Comparison of ENCODE assay signal across 8 mouse cellular contexts in genomic region chr6:8957529-8957887, GRCm38 (mm10). TPM values are rescaled to one million over a fixed set of nuclear protein-coding genes. Genes with fewer than 3 reads are reported as not detected.
DNase-seq lines count a peak whose midpoint lies in the region; ATAC-seq and TF ChIP-seq lines count a peak whose summit lies in the region.

No protein-coding gene starts in this region.

- no peaks in the 10 kb centered on the region for H3K36me3 ChIP-seq in lung, postnatal 0 days (ENCODE audit: insufficient read depth, low read length)
- H3K36me3 ChIP-seq in limb, embryonic 15.5 days: no peaks in the 10 kb centered on the region
- no peaks in the 10 kb centered on the region for H3K36me3 ChIP-seq in stomach, embryonic 14.5 days (ENCODE audit: control insufficient read depth, insufficient read depth, low read length)

- peaks cover 23% of the 10 kb centered on the region; the same call in 1 of the 2 replicates for H3K27me3 ChIP-seq in lung, postnatal 0 days (replicated peaks; ENCODE audit: insufficient read depth, low read length)
- H3K27me3 ChIP-seq in limb, embryonic 15.5 days: peaks cover 68% of the 10 kb centered on the region
- peaks cover 41% of the 10 kb centered on the region for H3K27me3 ChIP-seq in stomach, embryonic 14.5 days (ENCODE audit: control insufficient read depth, insufficient read depth, low read length)

- no peak; the same call in 1 of the 2 replicates for ATAC-seq in lung, postnatal 0 days
- ATAC-seq in common myeloid progenitor, adult 5-6 weeks (replicated peaks; ENCODE audit: low read depth, poor library complexity, severe bottlenecking): peak; percentile 94
- peak; percentile 74 to 89 for ATAC-seq in hematopoietic stem cell, adult 5-6 weeks (replicated peaks in 1 of 2; ENCODE audit: insufficient read depth in 1 of 2, low FRiP score in 2 of 2, low TSS enrichment in 1 of 2, low read depth in 1 of 2, poor library complexity in 2 of 2, severe bottlenecking in 2 of 2)
- no peak for ATAC-seq in limb, embryonic 15.5 days (ENCODE audit: insufficient number of reproducible peaks, low FRiP score, low TSS enrichment, low read depth)
- ATAC-seq in stomach, embryonic 14.5 days (ENCODE audit: insufficient number of reproducible peaks, insufficient read depth, low FRiP score, low read depth): peak; percentile 76; the same call in 1 of the 2 replicates
- ATAC-seq in erythroblast, adult 5-6 weeks (replicated peaks; ENCODE audit: low FRiP score, poor library complexity, severe bottlenecking): no peak

- H3K27ac ChIP-seq in lung, postnatal 0 days (ENCODE audit: low read length): no peak overlapping the region
- no peak overlapping the region for H3K27ac ChIP-seq in limb, embryonic 15.5 days
- H3K27ac ChIP-seq in stomach, embryonic 14.5 days (ENCODE audit: low read length): no peak overlapping the region

- peak; percentile 21 for DNase-seq in lung, postnatal 0 days (ENCODE audit: low spot score)
- no peak for DNase-seq in lung, postnatal 36 days
- no peak for DNase-seq in spleen, adult 12 weeks (ENCODE audit: low spot score)

- H3K9ac ChIP-seq in lung, postnatal 0 days (replicated peaks; ENCODE audit: low read depth): no peak overlapping the region
- H3K9ac ChIP-seq in limb, embryonic 15.5 days: no peak overlapping the region
- H3K9ac ChIP-seq in stomach, embryonic 14.5 days (replicated peaks; ENCODE audit: low read depth, low read length): no peak overlapping the region

- no peak overlapping the region for H3K4me2 ChIP-seq in lung, postnatal 0 days (replicated peaks; ENCODE audit: low read depth, low read length)
- peak overlapping the region; percentile 31 for H3K4me2 ChIP-seq in limb, embryonic 15.5 days
- 0 out of 2 replicates have a peak overlapping the region, but pooled peaks have one; percentile 19 for H3K4me2 ChIP-seq in stomach, embryonic 14.5 days (replicated peaks; ENCODE audit: low read depth, low read length)

- 2% methylated on average over 15 of the region's 15 CpGs for WGBS in lung, postnatal 0 days
- WGBS in limb, embryonic 15.5 days: 1% methylated on average over 15 of the region's 15 CpGs
- under 1% methylated on average over 15 of the region's 15 CpGs for WGBS in stomach, embryonic 14.5 days

- H3K4me3 ChIP-seq in lung, postnatal 0 days (ENCODE audit: low read depth, low read length): no peak overlapping the region
- H3K4me3 ChIP-seq in limb, embryonic 15.5 days: 0 out of 2 replicates have a peak overlapping the region, but pooled peaks have one; percentile 10
- H3K4me3 ChIP-seq in stomach, embryonic 14.5 days (ENCODE audit: low read depth, low read length): no peak overlapping the region

- TF ChIP-seq EP300 in lung, postnatal 0 days (IDR thresholded peaks at IDR 0.05): no peak

- no peaks in the 10 kb centered on the region for H3K4me1 ChIP-seq in lung, postnatal 0 days (ENCODE audit: insufficient read depth, low read depth, low read length)
- H3K4me1 ChIP-seq in limb, embryonic 15.5 days: peaks cover 3% of the 10 kb centered on the region; the same call in 1 of the 2 replicates
- H3K4me1 ChIP-seq in stomach, embryonic 14.5 days (ENCODE audit: control insufficient read depth, insufficient read depth, low read length): no peaks in the 10 kb centered on the region

- H3K9me3 ChIP-seq in lung, postnatal 0 days (ENCODE audit: low read length): no peaks in the 10 kb centered on the region
- H3K9me3 ChIP-seq in limb, embryonic 15.5 days: no peaks in the 10 kb centered on the region
- no peaks in the 10 kb centered on the region for H3K9me3 ChIP-seq in stomach, embryonic 14.5 days (ENCODE audit: control insufficient read depth, low read depth, low read length)

- TF ChIP-seq CTCF in lung, postnatal 0 days (IDR thresholded peaks at IDR 0.05): no peak

RNA-seq across cellular contexts. Expression of gene Nxph1, which starts 9.3 kb away (rescaled TPM):
- polyA plus RNA-seq in lung, postnatal 0 days (2015; fragmentation: Nextera tagmentation; extraction: Ambion mirVana): not detected in 2 replicates
- 0.05 TPM in 1 of 2 replicates, not detected in the other for total RNA-seq in common myeloid progenitor, adult 5-6 weeks (2017)
- 0.75 TPM in 1 of 2 replicates, not detected in the other for total RNA-seq in hematopoietic stem cell, adult 5-6 weeks (2017)
- polyA plus RNA-seq in limb, embryonic 15.5 days (2015; fragmentation: Nextera tagmentation; extraction: Ambion mirVana): 2.9 and 3.1 TPM in 2 replicates
- 0.42 and 0.82 TPM in 2 replicates for polyA plus RNA-seq in stomach, embryonic 14.5 days (2014; fragmentation: Nextera tagmentation; extraction: Ambion mirVana)
- total RNA-seq in erythroblast, adult 5-6 weeks (2015; ENCODE audit: low replicate concordance): not detected in 2 replicates
- total RNA-seq in erythroblast, adult 5-6 weeks (2017; ENCODE audit: low replicate concordance): not detected in 2 replicates

Comparison
In these comparisons a context has a peak if more than half of its experiments do, and no peak if none do; other contexts are left out.
1. ATAC-seq: peak in common myeloid progenitor, adult 5-6 weeks (single experiment), hematopoietic stem cell, adult 5-6 weeks (2 of 2) and stomach, embryonic 14.5 days (single experiment); none in lung, postnatal 0 days (single experiment), limb, embryonic 15.5 days (single experiment) and erythroblast, adult 5-6 weeks (single experiment).